19 mouse cellular contexts compared by ENCODE assay signal in the genomic region with DNA sequence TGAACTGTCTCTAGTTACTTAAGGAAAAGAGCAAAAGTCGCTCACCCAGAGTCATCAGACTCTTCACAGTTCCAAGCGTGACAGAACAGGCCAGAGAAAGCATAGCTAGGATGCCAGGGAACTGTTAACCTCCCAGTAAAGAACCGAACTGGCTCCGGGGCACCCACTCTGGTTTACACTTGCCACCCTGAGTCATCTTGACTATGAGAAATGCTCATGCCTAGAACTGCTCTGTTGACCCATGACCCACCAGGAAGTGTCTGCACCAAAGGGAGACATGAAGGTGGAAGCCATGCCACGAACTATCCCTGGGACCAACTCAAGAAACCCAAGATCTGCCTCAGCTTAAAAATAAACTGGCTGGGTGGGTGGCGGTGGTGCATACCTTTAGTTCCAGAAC. TPM values are rescaled to one million over a fixed set of nuclear protein-coding genes. Genes with fewer than 3 reads are reported as not detected.
A peak's percentile ranks its signal among the peaks of the same experiment; 100 is the strongest.
DNase-seq lines count a peak whose midpoint lies in the region; ATAC-seq lines count a peak whose summit lies in the region.
"Had no signal": no experiment of that assay in that cellular context is flagged by ENCODE, and none has a peak within 500 bp of the region (broad histone marks: within the 10 kb centered on the region; RNA-seq: fewer than 3 reads in every experiment).

No protein-coding gene starts in this region.

- H3K9me3 ChIP-seq in liver, embryonic 12.5 days (replicated peaks): no peaks in the 10 kb centered on the region
- H3K9me3 ChIP-seq in midbrain, embryonic 10.5 days (replicated peaks): no peaks in the 10 kb centered on the region
- H3K9me3 ChIP-seq: embryonic facial prominence, embryonic 10.5 days; embryonic facial prominence, embryonic 12.5 days; forebrain, embryonic 10.5 days; forebrain, embryonic 12.5 days had no signal

- peaks cover 41% of the 10 kb centered on the region for H3K4me1 ChIP-seq in liver, embryonic 12.5 days
- peaks cover 15% of the 10 kb centered on the region for H3K4me1 ChIP-seq in midbrain, embryonic 10.5 days
- H3K4me1 ChIP-seq: embryonic facial prominence, embryonic 12.5 days; forebrain, embryonic 12.5 days had no signal

- no peak for DNase-seq in liver
- DNase-seq in urinary bladder, postnatal 14 days (ENCODE audit: low spot score): peak; percentile 25
- DNase-seq in urinary bladder, adult 18-20 months (ENCODE audit: low spot score in 2 of 2): no peak
- DNase-seq in fat pad, adult 2 months (ENCODE audit: extremely low read depth, low read depth, low spot score): peak; percentile 77
- DNase-seq in layer of hippocampus, adult 18-20 months (ENCODE audit: low spot score in 2 of 2): no peak
- DNase-seq in midbrain, embryonic 10.5 days (ENCODE audit: low spot score): no peak
- DNase-seq: adrenal gland, adult 8-10 months; adrenal gland, postnatal 14 days; adrenal gland, postnatal 36 days; cerebellum, adult 2 months; cerebellum, adult 9-10 months had no signal

- WGBS in liver, embryonic 12.5 days (ENCODE audit: insufficient replicate concordance): 83% methylated on average over 6 of the region's 6 CpGs
- 93% methylated on average over 6 of the region's 6 CpGs for WGBS in midbrain, embryonic 10.5 days

- peak overlapping the region; percentile 25; the same call in 1 of the 2 replicates for H3K27ac ChIP-seq in liver, embryonic 12.5 days
- no peak overlapping the region for H3K27ac ChIP-seq in midbrain, embryonic 10.5 days (replicated peaks)
- H3K27ac ChIP-seq: embryonic facial prominence, embryonic 12.5 days; forebrain, embryonic 10.5 days; forebrain, embryonic 12.5 days had no signal

- H3K4me2 ChIP-seq in liver, embryonic 12.5 days: no peak overlapping the region
- H3K4me2 ChIP-seq: embryonic facial prominence, embryonic 12.5 days; forebrain, embryonic 12.5 days had no signal

- H3K27me3 ChIP-seq in liver, embryonic 12.5 days (replicated peaks): peaks cover 42% of the 10 kb centered on the region
- H3K27me3 ChIP-seq in midbrain, embryonic 10.5 days (ENCODE audit: low read depth, poor library complexity, severe bottlenecking): no peaks in the 10 kb centered on the region
- H3K27me3 ChIP-seq: embryonic facial prominence, embryonic 12.5 days; forebrain, embryonic 12.5 days had no signal

- no peak for ATAC-seq in liver, embryonic 12.5 days
- ATAC-seq: activated CD4-positive, CD25-positive, alpha-beta regulatory T cell, adult 4 months; forebrain, embryonic 14.5 days; forebrain, embryonic 16.5 days had no signal

- no peak overlapping the region for H3K9ac ChIP-seq in liver, embryonic 12.5 days
- H3K9ac ChIP-seq: embryonic facial prominence, embryonic 12.5 days; forebrain, embryonic 12.5 days had no signal

- H3K36me3 ChIP-seq in liver, embryonic 12.5 days: no peaks in the 10 kb centered on the region
- H3K36me3 ChIP-seq in midbrain, embryonic 10.5 days: no peaks in the 10 kb centered on the region
- H3K36me3 ChIP-seq: embryonic facial prominence, embryonic 10.5 days; embryonic facial prominence, embryonic 12.5 days; forebrain, embryonic 10.5 days; forebrain, embryonic 12.5 days had no signal

- H3K4me3 ChIP-seq in liver, embryonic 12.5 days: no peak overlapping the region
- H3K4me3 ChIP-seq in midbrain, embryonic 10.5 days: no peak overlapping the region
- H3K4me3 ChIP-seq: embryonic facial prominence, embryonic 10.5 days; embryonic facial prominence, embryonic 12.5 days; forebrain, embryonic 10.5 days; forebrain, embryonic 12.5 days had no signal

RNA-seq across cellular contexts. Expression of a gene that starts 51.3 kb away (rescaled TPM):
- polyA plus RNA-seq in liver, embryonic 12.5 days (2016; fragmentation: Nextera tagmentation; extraction: Ambion mirVana): 309 TPM in 2 replicates
- total RNA-seq in layer of hippocampus, adult 18-20 months (2021): 10 to 100 TPM; 88.9 to 98.4 TPM
- polyA plus RNA-seq in midbrain, embryonic 10.5 days (2016; fragmentation: Nextera tagmentation; extraction: Ambion mirVana): 212 and 273 TPM in 2 replicates

Comparison
In these comparisons a context has a peak if more than half of its experiments do, and no peak if none do; other contexts are left out.
1. DNase-seq: peak in urinary bladder, postnatal 14 days (single experiment) and fat pad, adult 2 months (single experiment); none in liver (single experiment), urinary bladder, adult 18-20 months (0 of 2), layer of hippocampus, adult 18-20 months (0 of 2) and midbrain, embryonic 10.5 days (single experiment).